Mouse (Mus musculus) megakaryocyte, embryonic 14.5 days (primary cell): ENCODE results near the gene Isg20.

Experiments used
- FLI1 ChIP-seq: IDR thresholded peaks from 2 replicates; pipeline ENCODE4 v1.6.1; 2012; ENCODE audit warnings: low read length, inconsistent platforms, mixed read lengths
- GATA1 ChIP-seq: IDR thresholded peaks from 3 replicates; pipeline ENCODE4 v1.6.1; 2012; ENCODE audit warnings: mixed read lengths, low read length, inconsistent platforms, borderline replicate concordance

- TF ChIP-seq FLI1 (no peak), GATA1 (no peak)
Observed at GRCm38 (mm10) chr7:78903174-78903870, 9.9 kb upstream of the Isg20 start.
